Mouse (Mus musculus) urinary bladder, postnatal 4 days (tissue): ENCODE results near the gene Nlrp4f.

Source experiments
- DNase-seq, 2 experiments: peaks; one replicate each; pipeline ENCODE4 v3.0.0; 2021 to 2022; ENCODE audit warnings: low spot score in 2 of 2

Gene Nlrp4f

DNA sequence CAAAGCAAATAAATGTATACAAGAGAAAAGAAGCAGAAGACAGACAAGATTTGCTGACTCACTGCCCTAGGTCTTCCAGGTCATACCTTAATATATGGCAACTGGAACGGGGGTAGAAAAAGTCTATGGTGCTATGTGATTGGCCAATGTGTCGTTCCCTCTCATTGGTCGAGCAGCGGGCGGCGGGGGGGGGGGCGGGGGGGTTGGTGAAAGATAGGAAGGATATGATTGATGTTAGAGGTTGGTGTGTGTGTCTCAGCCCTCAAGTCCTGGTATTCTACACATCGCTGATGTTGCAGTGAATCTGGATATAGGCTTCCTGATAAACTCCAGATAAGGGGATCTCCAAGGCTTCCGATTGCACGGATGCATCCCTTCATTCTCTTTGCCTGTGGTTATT is at the start of gene Nlrp4f:
TSS of gene Nlrp4f (minus strand) at position 101 of the 400 bp plus-strand sequence.
- DNase-seq, result no peak

DNA sequence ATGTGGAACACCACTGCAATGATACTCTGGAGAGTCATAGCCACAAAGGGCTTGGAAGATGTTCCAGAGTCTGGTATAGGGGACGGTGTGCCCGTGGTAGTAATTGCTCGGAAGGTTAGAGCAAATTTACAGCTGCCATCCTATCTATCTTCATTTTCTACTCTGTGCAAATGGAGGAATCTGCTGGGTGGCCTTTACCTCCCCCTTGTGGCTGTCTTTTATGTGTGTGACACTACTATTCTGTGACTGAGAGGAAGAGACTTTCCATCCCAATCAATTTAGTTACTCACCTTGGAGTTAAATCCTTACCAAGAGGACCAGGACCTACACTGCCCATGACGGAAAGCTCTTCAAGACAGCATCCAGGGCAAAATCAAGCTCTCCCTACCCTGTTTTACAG is 37.5 kb upstream of the Nlrp4f start:
- DNase-seq, result no peak

DNA sequence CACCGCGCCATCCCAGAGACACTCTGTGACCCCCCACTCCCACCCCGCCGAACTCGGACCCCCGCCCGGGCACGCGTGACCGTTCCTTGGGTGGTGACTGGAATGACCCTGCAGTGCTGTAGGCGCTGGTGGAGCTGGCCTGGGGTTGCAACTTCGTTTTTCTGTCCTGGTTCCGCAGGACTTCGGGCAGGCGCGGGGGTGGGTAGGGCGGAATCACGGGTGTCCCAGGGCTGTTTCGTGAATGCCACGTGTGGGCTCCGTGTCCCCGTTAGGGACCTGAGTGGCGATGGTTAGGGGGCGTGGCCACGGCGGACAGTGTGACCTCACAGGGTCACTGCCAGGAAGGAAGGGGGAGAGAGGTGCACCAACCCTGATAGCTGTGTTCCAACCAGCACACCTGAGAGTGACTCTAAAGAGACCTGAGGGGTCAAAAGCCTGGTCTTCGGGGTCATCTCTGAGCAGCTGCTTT is 36.6 kb upstream of the Nlrp4f start:
- no peak for DNase-seq

DNA sequence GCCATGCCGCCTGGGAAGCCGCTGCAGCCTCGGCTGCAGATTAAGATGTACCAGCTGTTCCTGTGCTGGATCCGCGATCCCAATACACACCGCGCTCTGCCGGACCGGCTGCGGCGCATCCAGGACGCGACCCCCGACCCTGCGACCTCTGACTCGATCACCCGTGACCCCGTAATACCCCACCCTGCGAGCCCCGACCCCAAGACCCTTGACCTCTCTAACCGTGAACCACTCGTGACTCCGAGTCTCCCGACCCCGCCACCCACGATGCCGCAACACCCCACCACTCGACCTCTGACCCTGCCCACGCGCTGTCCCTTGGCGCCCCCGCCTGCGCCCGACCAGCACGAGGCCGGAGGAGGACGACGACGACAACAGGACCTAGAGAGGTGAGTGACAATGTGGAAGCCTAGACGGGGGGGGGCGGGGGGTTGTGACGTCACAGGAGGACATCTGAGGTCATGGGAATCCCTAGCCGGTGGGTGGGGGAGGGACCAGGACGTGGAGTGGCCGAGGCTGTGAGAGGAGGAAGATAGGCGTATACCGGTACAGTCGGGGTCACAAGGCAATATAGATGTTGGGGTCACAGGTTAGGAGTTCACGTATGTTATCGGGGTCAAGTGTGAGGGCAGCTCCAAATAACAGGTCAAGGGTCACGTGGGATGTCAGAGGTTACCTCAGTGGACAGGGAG is 36.0 kb upstream of the Nlrp4f start:
- no peak for DNase-seq

DNA sequence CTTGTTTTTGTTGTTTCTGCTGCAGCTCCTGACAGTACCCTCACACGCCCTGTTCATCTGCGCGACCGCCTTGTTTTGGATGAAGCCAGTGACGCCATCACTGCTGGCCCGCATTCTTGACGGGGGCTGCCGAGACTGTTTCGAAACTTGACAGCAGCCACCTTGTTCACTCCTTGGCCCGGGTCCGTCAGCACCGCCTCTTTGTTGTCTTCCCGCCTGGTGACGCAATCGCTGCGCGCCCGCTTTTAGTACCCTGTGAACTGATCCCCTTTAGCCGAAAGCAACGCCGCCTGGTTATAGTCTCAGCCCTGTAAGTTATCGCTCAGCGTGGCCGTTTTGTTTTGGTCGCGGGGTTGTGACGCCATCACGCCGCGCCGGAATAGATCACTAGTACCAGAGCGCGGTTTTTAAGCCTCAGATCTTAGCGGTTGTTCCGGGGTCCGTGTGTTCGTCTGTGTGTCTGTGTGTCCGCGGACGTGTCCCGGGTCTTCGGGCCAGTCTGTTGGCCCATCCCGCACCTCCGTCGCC is 35.4 kb upstream of the Nlrp4f start:
- DNase-seq, result peak; percentile 91 to 95

DNA sequence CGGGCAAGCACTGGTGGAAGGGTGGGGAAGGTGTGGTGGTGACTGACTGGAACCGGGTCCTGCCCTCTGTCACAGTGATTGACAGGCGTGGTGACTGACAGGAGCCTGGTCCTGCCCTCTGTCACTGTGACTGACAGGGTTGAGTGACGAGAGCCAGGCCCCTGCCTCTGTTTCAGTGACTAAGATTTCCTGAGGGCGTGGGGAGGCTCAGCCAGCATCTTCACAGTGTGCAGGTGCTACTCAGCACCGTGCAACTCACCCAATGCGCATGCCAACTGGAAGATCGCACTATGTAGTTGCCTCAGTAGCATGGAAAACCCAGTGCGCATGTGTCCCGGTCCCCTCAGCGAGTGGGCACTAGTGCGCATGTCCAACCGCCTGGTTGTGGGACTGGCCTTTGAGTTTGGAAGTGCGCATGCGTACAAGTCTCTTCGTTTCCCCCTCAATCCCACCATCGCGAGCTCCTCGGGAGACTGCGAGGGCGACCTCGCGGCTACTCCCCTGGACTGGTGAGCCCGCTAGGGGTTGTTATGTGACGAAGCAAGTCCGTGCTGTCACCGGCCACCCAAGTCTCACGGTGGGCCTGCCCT is 34.8 kb upstream of the Nlrp4f start:
- DNase-seq, result peak; percentile 94 to 95

DNA sequence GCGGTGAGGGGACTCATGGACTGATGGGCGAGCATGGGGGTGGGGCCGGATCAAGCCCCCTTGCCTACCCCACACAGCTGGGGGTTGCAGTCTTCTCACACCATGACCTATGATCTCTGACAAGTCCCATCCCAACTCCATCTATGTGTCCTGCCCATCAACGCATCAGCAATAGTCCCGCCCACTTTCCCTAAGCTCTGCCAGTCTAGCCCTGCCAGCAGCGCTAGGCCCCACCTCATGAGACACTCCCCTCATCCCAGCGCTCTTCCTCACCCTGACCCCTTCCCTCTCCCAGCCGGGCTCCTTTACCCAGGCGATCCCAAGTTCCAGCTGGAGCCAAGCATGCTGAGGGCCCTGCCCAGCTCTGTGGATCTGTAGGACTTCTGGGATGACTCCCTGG is 31.4 kb upstream of the Nlrp4f start:
- DNase-seq, result no peak

DNA sequence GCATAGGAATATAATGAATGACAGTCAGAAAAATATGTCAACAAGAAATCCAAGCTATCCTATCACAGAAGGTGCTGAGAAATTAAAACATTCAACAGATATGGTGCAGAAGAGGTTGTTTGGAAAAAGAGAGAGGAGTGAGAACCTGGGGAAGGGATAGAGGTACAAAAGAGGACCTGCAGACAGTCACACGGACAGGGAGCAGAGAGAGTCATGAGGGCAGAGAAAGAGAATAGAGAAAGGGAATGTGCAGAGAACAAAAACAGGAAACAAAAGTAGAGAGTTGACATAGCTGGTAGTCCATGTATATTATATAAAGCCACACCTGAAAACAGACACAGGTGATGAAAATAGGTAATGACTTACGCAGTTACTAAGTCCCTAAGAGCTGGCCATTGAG is 20.9 kb upstream of the Nlrp4f start:
- DNase-seq, result no peak

DNA sequence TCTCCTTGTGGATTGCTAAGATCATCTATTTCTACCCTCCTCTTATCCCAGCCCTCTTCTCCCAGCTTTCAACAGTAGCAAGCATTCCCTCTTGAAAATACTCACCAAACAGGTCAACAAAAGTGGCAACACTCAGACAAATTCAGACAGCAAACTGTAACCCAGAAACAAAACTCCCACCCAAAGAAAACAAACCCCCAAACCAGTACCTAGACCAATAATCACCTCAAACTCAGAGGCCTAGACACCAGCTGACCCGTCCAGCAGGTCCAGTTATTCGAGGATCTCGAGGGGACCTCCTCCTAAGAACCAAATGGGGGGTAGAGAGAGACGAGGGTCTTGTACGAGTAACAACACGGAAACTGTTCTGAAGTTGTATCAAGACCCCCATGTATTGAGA is 20.2 kb upstream of the Nlrp4f start:
- DNase-seq, result no peak

DNA sequence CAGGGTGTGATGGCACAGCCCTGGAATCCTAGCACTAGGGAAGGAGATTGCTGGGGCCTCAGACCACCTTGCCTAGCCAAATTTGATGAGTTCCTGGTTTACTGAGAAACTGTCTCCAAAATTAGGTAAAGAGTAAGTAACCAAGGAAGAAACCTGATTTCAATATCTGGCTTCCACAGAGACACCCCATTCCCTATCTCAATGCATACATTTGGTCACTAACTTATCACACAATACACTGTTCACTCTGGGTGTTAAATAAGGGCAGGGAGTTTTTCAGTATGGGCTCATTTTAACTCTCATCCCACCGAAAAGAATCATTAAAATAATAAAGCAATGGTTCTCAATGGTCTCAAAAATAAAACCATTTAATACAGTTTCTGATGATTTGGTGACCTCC is 5.1 kb downstream of the Nlrp4f start:
- DNase-seq, result no peak

DNA sequence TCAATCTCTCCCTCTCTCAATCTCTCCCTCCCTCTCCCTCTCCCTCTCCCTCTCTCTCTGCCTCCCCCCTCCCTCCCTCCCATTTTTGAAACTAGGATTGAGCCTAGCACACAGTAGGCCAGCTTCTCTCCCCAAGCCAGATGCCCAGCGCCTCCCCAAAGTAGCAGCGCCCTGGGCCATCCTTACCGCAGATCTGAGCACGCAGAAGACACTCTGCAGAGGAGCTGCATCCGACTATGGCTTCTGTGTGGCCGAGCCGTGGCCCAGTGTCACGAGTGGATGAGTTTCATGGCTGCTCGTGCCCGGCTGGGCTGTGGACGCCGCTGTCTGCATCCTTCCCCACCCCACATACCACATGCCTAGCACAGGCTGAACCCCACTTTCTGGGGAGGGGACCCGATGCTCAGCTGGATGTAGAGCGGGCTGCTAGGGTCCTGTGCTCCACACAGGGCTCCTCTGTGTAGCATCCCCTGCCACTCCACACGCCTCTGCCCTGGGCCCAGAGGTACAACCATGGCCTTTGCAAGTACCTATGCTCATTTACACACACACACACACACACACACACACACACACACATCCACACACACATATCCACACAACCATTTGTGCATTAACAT is 29.2 kb downstream of the Nlrp4f start:
- no peak for DNase-seq

DNA sequence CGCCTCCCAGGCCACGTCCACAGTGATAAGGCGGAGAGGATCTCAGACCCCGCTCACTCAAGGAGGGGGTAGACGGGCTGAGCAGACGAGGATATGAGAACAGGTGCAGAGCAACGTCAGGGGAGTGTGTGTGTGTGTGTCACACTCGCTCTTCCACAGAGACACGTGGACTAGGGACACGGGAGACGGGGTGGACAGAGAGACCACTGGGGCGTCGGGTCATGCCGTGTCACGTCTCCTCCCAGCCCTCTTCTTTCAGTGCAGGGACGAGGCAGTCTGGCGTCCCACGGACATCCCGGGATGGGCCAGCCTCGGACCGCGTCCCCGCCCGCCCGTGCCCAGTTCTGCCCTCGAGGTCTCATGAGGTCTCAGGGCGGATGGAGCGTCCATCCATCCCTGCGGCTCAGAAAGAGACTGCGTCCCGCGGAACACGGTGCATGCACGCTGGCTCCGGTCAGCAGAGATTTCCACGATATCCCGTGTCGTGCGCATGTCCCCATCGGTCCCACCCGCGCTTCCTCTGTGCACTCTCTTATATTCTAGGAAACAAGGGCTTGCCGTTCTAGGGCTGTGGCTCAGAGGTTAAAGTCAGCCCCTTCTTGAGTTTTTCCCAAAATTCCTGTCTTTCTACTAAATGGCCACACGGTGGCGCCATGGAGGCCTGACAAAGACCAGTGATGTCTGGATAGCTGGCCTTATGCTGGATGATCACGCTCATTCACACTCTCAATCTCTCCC is 29.9 kb downstream of the Nlrp4f start:
- no peak for DNase-seq

DNA sequence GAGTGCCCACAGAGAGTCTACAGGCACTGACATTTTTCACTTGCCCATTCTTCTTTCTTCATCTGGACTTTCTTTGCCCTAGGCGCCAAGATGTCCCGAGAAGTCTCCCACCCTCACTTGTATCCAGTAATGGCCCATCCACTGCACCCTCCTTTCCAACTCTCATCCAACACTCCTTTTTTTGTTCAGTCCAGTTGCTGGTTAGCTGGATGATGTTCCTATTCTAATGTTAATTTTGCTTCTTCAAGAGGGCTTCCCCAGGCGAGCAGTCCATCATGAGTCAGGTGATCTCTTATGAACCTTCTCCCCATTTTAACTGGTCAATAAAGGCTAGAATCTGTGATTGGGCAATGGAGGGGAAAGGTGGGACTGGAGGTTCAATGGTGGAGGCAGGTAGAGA is 31.7 kb downstream of the Nlrp4f start:
- no peak for DNase-seq

DNA sequence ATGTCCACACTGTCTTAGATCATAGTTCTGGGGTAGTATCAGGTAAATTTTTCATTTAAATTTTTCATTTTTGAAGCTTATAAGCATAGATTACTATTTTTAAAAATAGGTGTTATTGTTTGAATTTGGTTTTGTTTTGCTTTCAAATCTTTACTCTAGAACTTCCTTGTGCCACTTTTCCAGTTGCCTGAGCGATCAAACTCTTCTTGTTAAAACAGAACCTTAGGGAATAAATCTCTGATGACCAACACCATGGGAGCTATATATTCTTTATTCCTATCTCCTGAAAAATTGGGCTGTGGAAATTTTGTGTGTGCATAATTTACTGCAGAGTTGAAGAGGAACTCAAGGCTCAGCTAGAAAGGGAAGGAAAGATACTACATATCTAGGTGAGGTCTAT is 55.8 kb downstream of the Nlrp4f start, which contains the start of gene Olfr466:
TSS of gene Olfr466 (plus strand) at position 301 of the 400 bp plus-strand sequence.
- DNase-seq, result no peak

DNA sequence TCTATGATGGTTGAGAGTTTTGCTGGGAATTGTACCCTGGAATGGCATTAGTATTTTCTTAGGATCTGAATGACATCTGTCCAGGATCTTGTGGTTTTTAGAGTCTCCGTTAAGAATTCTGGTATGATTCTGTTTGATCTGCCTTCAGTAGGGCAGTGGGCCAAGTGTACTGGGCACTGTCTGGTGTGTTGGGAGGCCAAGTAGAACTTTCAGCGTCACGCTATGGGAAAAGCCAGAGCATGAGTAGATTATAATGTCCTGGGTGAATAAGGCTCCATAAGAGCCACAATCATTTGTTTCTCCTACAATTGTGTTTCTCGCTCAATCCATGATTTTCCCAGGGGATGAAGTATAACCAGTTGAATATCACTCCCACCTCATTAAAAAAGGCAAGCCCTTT is 68.0 kb downstream of the Nlrp4f start, which contains the start of gene Olfr465-ps1:
TSS of gene Olfr465-ps1 (plus strand) at position 301 of the 400 bp plus-strand sequence.
- no peak for DNase-seq
